In the genomic region with DNA sequence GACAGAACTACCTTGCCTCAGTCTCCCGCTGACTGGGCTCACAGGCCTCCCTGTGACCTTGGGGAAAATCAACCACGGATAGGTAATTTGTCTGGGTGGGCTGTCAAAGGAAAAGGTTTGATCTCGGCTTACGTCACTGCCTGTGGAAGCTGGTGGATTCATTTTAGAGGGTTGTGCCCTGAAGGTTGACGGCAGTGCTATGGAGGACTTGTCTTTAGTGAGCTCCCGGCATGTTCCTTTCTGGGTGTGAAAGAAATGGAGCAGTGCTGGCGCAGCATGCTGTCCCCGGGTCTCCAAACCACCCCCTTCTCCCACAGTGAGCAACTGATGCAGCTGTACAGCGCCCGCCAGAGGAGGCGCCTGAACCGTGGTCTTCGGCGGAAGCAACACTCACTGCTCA, we compare ENCODE assay signal across 8 mouse cellular contexts. TPM values are rescaled to one million over a fixed set of nuclear protein-coding genes. Genes with fewer than 3 reads are reported as not detected.
DNase-seq lines count a peak whose midpoint lies in the region; ATAC-seq and TF ChIP-seq lines count a peak whose summit lies in the region.

No protein-coding gene starts in this region.

- no peak for TF ChIP-seq POLR2A in cerebellum, adult 2 months (IDR thresholded peaks at IDR 0.05; ENCODE audit: borderline replicate concordance, insufficient read depth, low read length)

- no peak for DNase-seq in cerebellum, adult 2 months
- peak; percentile 41 for DNase-seq in thymus, postnatal 0 days (ENCODE audit: low spot score)
- DNase-seq in thymus, postnatal 10 days (ENCODE audit: low spot score in 2 of 2), result no peak
- no peak for DNase-seq in yolk sac, embryonic 10.5 days (ENCODE audit: low spot score)
- DNase-seq in layer of hippocampus, adult 9-10 months (ENCODE audit: low spot score), result no peak
- no peak for DNase-seq in cerebellum, postnatal 36 days

- H3K4me2 ChIP-seq in limb, embryonic 13.5 days (replicated peaks), result peak overlapping the region; percentile 99

- peak overlapping the region; percentile 91 for H3K4me3 ChIP-seq in cerebellum, adult 2 months (replicated peaks; ENCODE audit: insufficient read depth, low read depth, low read length)
- peak overlapping the region; percentile 99 for H3K4me3 ChIP-seq in limb, embryonic 13.5 days

- H3K9ac ChIP-seq in limb, embryonic 13.5 days, result peak overlapping the region; percentile 100

- peaks cover 32% of the 10 kb centered on the region for H3K36me3 ChIP-seq in limb, embryonic 13.5 days

- H3K9me3 ChIP-seq in limb, embryonic 13.5 days, result no peaks in the 10 kb centered on the region

- no peak overlapping the region for H3K27ac ChIP-seq in cerebellum, adult 2 months (ENCODE audit: insufficient read depth, low read length)
- peak overlapping the region; percentile 95; the same call in 1 of the 2 replicates for H3K27ac ChIP-seq in limb, embryonic 13.5 days

- H3K4me1 ChIP-seq in cerebellum, adult 2 months (ENCODE audit: control insufficient read depth, insufficient read depth, low read length), result peaks cover 20% of the 10 kb centered on the region
- peaks cover 39% of the 10 kb centered on the region for H3K4me1 ChIP-seq in limb, embryonic 13.5 days

- no peak for ATAC-seq in cerebellum, adult (ENCODE audit: insufficient number of reproducible peaks, low FRiP score, low TSS enrichment)
- no peak for ATAC-seq in limb, embryonic 13.5 days (ENCODE audit: low FRiP score, low read depth)

- no peak for TF ChIP-seq CTCF in cerebellum, adult 2 months (IDR thresholded peaks at IDR 0.05; ENCODE audit: borderline replicate concordance, insufficient read depth, low read depth, low read length)

- H3K27me3 ChIP-seq in cerebellum, adult 2 months (ENCODE audit: control insufficient read depth, insufficient read depth, low read length), result no peaks in the 10 kb centered on the region
- H3K27me3 ChIP-seq in limb, embryonic 13.5 days, result peaks cover 18% of the 10 kb centered on the region

- 10% methylated on average over 14 of the region's 14 CpGs for WGBS in cerebellum, adult 2 months
- WGBS in limb, embryonic 13.5 days, result 33% methylated on average over 14 of the region's 14 CpGs

RNA-seq across cellular contexts. Expression of a gene that starts 1.1 kb away (rescaled TPM):
- 1,303 and 1,454 TPM in 2 replicates for polyA plus RNA-seq in cerebellum, adult 2 months (2012; rRNA removed)
- polyA plus RNA-seq in thymus, postnatal 0 days (2015; fragmentation: Nextera tagmentation; extraction: Ambion mirVana), result 1,158 and 1,206 TPM in 2 replicates
- polyA plus RNA-seq in limb, embryonic 13.5 days (2015; fragmentation: Nextera tagmentation; extraction: Ambion mirVana), result 908 and 936 TPM in 2 replicates

RNA-seq across cellular contexts. Expression of a gene that starts 2.5 kb away (rescaled TPM):
- 67.1 and 69.1 TPM in 2 replicates for polyA plus RNA-seq in cerebellum, adult 2 months (2012; rRNA removed)
- polyA plus RNA-seq in thymus, postnatal 0 days (2015; fragmentation: Nextera tagmentation; extraction: Ambion mirVana), result 0.10 and 0.24 TPM in 2 replicates
- 3.3 and 3.8 TPM in 2 replicates for polyA plus RNA-seq in limb, embryonic 13.5 days (2015; fragmentation: Nextera tagmentation; extraction: Ambion mirVana)

RNA-seq across cellular contexts. Expression of a gene that starts 27.0 kb away (rescaled TPM):
- 49.7 and 51.1 TPM in 2 replicates for polyA plus RNA-seq in cerebellum, adult 2 months (2012; rRNA removed)
- 72.7 and 81.1 TPM in 2 replicates for polyA plus RNA-seq in thymus, postnatal 0 days (2015; fragmentation: Nextera tagmentation; extraction: Ambion mirVana)
- polyA plus RNA-seq in limb, embryonic 13.5 days (2015; fragmentation: Nextera tagmentation; extraction: Ambion mirVana), result 50.7 and 51.2 TPM in 2 replicates

RNA-seq across cellular contexts. Expression of a gene that starts 32.0 kb away (rescaled TPM):
- 90.2 and 92.7 TPM in 2 replicates for polyA plus RNA-seq in cerebellum, adult 2 months (2012; rRNA removed)
- 48.9 and 56.1 TPM in 2 replicates for polyA plus RNA-seq in thymus, postnatal 0 days (2015; fragmentation: Nextera tagmentation; extraction: Ambion mirVana)
- 64.9 and 67.9 TPM in 2 replicates for polyA plus RNA-seq in limb, embryonic 13.5 days (2015; fragmentation: Nextera tagmentation; extraction: Ambion mirVana)

RNA-seq across cellular contexts. Expression of a gene that starts 32.5 kb away (rescaled TPM):
- polyA plus RNA-seq in cerebellum, adult 2 months (2012; rRNA removed), result 52.9 and 54.5 TPM in 2 replicates
- polyA plus RNA-seq in thymus, postnatal 0 days (2015; fragmentation: Nextera tagmentation; extraction: Ambion mirVana), result 5.5 and 5.9 TPM in 2 replicates
- 57.1 and 58.4 TPM in 2 replicates for polyA plus RNA-seq in limb, embryonic 13.5 days (2015; fragmentation: Nextera tagmentation; extraction: Ambion mirVana)

Comparison
In these comparisons a context has a peak if more than half of its experiments do, and no peak if none do; other contexts are left out.
1. RNA of a gene that starts 2.5 kb away (polyA plus RNA-seq): 67.1 to 69.1 TPM in cerebellum, adult 2 months; 3.3 to 3.8 TPM in limb, embryonic 13.5 days and 0.10 to 0.24 TPM in thymus, postnatal 0 days; every median in the first group is over 10 times any median in the second.